Mouse (Mus musculus): ENCODE results near the gene Tmem89.

Gene Tmem89

GRCm38 (mm10) chr9:108914491-108914890 is at the start of gene Tmem89:
Tmem89 (plus strand) TSS chr9:108914619.
- DNase-seq (ENCODE audit: low read depth, low spot score): no peak

- DNase-seq (ENCODE audit: low read depth, low spot score): no peak
Observed at GRCm38 (mm10) chr9:108912308-108912707, 2.1 kb upstream of the Tmem89 start.

- no peak for DNase-seq (ENCODE audit: low read depth, low spot score)
Observed at GRCm38 (mm10) chr9:108913161-108913560, 1.3 kb upstream of the Tmem89 start.

- no peak for DNase-seq (ENCODE audit: low read depth, low spot score)
Observed at GRCm38 (mm10) chr9:108913621-108914020, 798 bp upstream of the Tmem89 start.

GRCm38 (mm10) chr9:108925897-108926296 is 11.5 kb downstream of the Tmem89 start:
- no peak for DNase-seq (ENCODE audit: low read depth, low spot score)

- no peak for DNase-seq (ENCODE audit: low read depth, low spot score)
Observed at GRCm38 (mm10) chr9:108928424-108928823, 14.0 kb downstream of the Tmem89 start.

GRCm38 (mm10) chr9:108935991-108936390 is 21.6 kb downstream of the Tmem89 start:
- no peak for DNase-seq (ENCODE audit: low read depth, low spot score)

- peak; percentile 99 for DNase-seq (ENCODE audit: low read depth, low spot score)
Observed at GRCm38 (mm10) chr9:108936418-108937364, 22.3 kb downstream of the Tmem89 start, which contains the start of gene Uqcrc1. Uqcrc1 (plus strand) TSS chr9:108936633.

GRCm38 (mm10) chr9:108945111-108945510 is 30.7 kb downstream of the Tmem89 start:
- DNase-seq (ENCODE audit: low read depth, low spot score): no peak

- DNase-seq (ENCODE audit: low read depth, low spot score): no peak
Observed at GRCm38 (mm10) chr9:108945608-108946007, 31.2 kb downstream of the Tmem89 start.

GRCm38 (mm10) chr9:108949231-108949966 is 35.0 kb downstream of the Tmem89 start:
- no peak for DNase-seq (ENCODE audit: low read depth, low spot score)

- DNase-seq (ENCODE audit: low read depth, low spot score): no peak
Observed at GRCm38 (mm10) chr9:108949967-108950728, 35.7 kb downstream of the Tmem89 start.

- DNase-seq (ENCODE audit: low read depth, low spot score): no peak
Observed at GRCm38 (mm10) chr9:108953081-108953636, 38.7 kb downstream of the Tmem89 start, which contains the start of gene Col7a1. Col7a1 (plus strand) TSS chr9:108953586.

- no peak for DNase-seq (ENCODE audit: low read depth, low spot score)
Observed at GRCm38 (mm10) chr9:108955241-108955640, 40.8 kb downstream of the Tmem89 start.

GRCm38 (mm10) chr9:108955846-108956245 is 41.4 kb downstream of the Tmem89 start:
- no peak for DNase-seq (ENCODE audit: low read depth, low spot score)

GRCm38 (mm10) chr9:108963577-108963976 is 49.2 kb downstream of the Tmem89 start:
- DNase-seq (ENCODE audit: low read depth, low spot score): no peak

GRCm38 (mm10) chr9:108964338-108964737 is 49.9 kb downstream of the Tmem89 start:
- no peak for DNase-seq (ENCODE audit: low read depth, low spot score)

Data from A20 (cell line).